Mouse (Mus musculus) brain, embryonic 14.5 days (tissue): ENCODE data around the gene Csrp2.

Experiments used
- CTCF ChIP-seq: fragments of 200-500 bp; IDR thresholded peaks from 2 replicates; pipeline ENCODE4 v1.5.1; 2012; ENCODE audit warnings: inconsistent platforms, mild to moderate bottlenecking, moderate library complexity, borderline replicate concordance; ENCODE audit not compliant: insufficient read depth, insufficient read length; ENCODE audit errors: extremely low read depth
- POLR2A ChIP-seq: fragments of 200-500 bp; IDR thresholded peaks from 2 replicates; pipeline ENCODE4 v1.6.1; 2012; ENCODE audit warnings: mild to moderate bottlenecking, inconsistent platforms, borderline replicate concordance; ENCODE audit not compliant: poor library complexity, insufficient read depth, insufficient read length, severe bottlenecking; ENCODE audit errors: extremely low read depth

GRCm38 (mm10) chr10:110971044-110971443 is 51.5 kb downstream of the Csrp2 start:
- no peak for TF ChIP-seq POLR2A
- no peak for TF ChIP-seq CTCF
